26 mouse cellular contexts compared by ENCODE assay signal in genomic region chr2:71689041-71689440, GRCm38 (mm10).
"Had no signal": no experiment of that assay in that cellular context is flagged by ENCODE, and none has a peak within 500 bp of the region (broad histone marks: within the 10 kb centered on the region; RNA-seq: fewer than 3 reads in every experiment).

No protein-coding gene starts in this region.

- H3K9me3 ChIP-seq: heart, embryonic 13.5 days; heart, embryonic 15.5 days; hindbrain, embryonic 12.5 days; kidney, embryonic 15.5 days; limb, embryonic 15.5 days; liver, embryonic 12.5 days had no signal

- H3K27me3 ChIP-seq: heart, embryonic 13.5 days; heart, embryonic 15.5 days; hindbrain, embryonic 12.5 days; kidney, embryonic 15.5 days; limb, embryonic 13.5 days; limb, embryonic 15.5 days; liver, embryonic 12.5 days had no signal

- DNase-seq: gastrocnemius, postnatal 14 days; gastrocnemius, postnatal 36 days; heart, adult 11 months; heart, adult 2 months; heart, postnatal 14 days; heart, postnatal 36 days; kidney, adult 11 months; kidney, adult 2 months; kidney, adult 9 months; kidney, postnatal 14 days; kidney, postnatal 36 days; layer of hippocampus, adult 9-11 months; layer of hippocampus, postnatal 36 days; left cerebral cortex, postnatal 4 days had no signal

- H3K27ac ChIP-seq: heart, embryonic 13.5 days; heart, embryonic 15.5 days; hindbrain, embryonic 12.5 days; hindbrain, embryonic 14.5 days; kidney, embryonic 15.5 days; kidney, postnatal 0 days; limb, embryonic 13.5 days; limb, embryonic 15.5 days; liver, embryonic 12.5 days had no signal

- H3K36me3 ChIP-seq: heart, embryonic 13.5 days; heart, embryonic 15.5 days; hindbrain, embryonic 12.5 days; kidney, embryonic 15.5 days; limb, embryonic 13.5 days; limb, embryonic 15.5 days; liver, embryonic 12.5 days had no signal

- H3K4me3 ChIP-seq: heart, adult 2 months; heart, embryonic 13.5 days; heart, embryonic 15.5 days; hindbrain, embryonic 12.5 days; kidney, embryonic 15.5 days; limb, embryonic 13.5 days; limb, embryonic 15.5 days; liver, embryonic 12.5 days had no signal

- ATAC-seq: hindbrain, embryonic 16.5 days; intestine, embryonic 16.5 days; liver, embryonic 12.5 days had no signal

- H3K4me2 ChIP-seq: heart, embryonic 11.5 days; heart, embryonic 13.5 days; heart, embryonic 15.5 days; hindbrain, embryonic 12.5 days; hindbrain, embryonic 14.5 days; kidney, embryonic 15.5 days; limb, embryonic 13.5 days; limb, embryonic 15.5 days; liver, embryonic 12.5 days had no signal

- H3K9ac ChIP-seq: heart, embryonic 13.5 days; heart, embryonic 15.5 days; hindbrain, embryonic 12.5 days; hindbrain, embryonic 14.5 days; kidney, embryonic 15.5 days; limb, embryonic 13.5 days; limb, embryonic 15.5 days; liver, embryonic 12.5 days had no signal
